Mouse (Mus musculus): ENCODE data around the gene Yes1.
"Not testable (repeated sequence)": the region's sequence is repeated elsewhere in the genome, so short reads cannot be mapped to it uniquely, and the experiment has no call there.

Gene Yes1

GRCm38 (mm10) chr5:32697208-32697867 lies 86.4 kb downstream of the Yes1 start:
- in situ Hi-C loops (cut with MboI; ENCODE audit: unreplicated experiment in 2 of 2): no loop called here

GRCm38 (mm10) chr5:32706226-32706780 lies 95.3 kb downstream of the Yes1 start:
- in situ Hi-C loops (cut with MboI; ENCODE audit: unreplicated experiment in 2 of 2): no loop called here

DNA sequence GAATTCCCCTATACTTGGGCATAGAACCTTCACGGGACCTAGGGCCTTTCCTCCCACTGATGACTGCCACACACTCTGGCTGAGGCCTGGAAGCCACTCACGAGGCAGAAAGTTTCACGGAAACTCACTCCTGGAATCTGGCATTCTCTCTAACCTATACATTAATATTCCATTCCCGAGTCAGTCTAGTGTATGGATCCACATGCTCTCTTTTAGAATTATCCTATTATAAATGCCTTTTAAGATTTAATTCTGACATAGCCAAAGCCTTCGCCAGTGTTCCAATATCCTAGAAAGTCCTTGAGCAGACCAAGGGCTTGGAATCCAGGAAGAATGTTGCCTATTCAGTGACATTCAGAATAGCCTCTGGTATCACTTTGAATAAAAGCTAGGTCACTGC lies 100.5 kb downstream of the Yes1 start:
- in situ Hi-C loops (cut with MboI; ENCODE audit: unreplicated experiment in 2 of 2): loop anchor here (5.0 kb wide), 2 partner anchors 76 to 321 kb away; partner anchors contain the start of gene Pisd (in 1 of the 2)

DNA sequence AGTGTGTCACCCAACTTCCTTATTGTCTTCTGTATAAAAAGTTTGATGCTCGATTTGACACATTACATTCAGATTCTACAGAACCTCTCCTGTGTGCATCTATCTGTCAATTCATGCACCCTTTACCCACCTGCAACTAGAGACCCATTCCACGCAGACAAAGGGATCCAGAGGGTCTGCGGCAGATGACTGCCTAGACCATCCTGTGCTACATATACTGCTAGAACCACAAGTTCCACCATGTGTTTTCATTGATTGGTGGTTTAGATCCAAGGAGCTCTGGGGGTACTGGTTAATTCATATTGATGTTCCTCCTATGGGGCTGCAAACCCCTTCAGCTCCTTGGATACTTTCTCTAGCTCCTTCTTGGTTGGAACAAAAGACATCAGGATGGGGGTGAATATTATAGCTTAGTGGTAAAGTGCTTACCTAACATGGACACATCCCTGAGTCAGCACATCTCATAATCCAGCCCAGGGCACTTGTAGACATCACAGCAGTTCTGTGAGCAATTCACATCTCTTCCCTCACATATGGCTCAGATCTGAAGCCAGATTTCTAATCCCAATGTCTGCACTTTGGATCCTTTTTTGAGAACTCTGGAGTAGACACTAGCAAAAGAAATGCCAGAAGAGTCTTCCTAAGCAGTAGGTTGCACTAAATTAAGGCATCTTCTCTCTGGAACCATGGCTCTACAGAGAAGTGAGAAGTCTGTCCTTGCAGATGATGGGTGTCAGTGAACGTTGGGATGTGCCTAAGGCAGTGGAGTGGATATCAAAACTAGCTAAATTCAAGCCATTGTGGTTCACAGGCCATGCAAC lies 101.5 kb downstream of the Yes1 start:
- in situ Hi-C loops (cut with MboI; ENCODE audit: unreplicated experiment in 2 of 2): loop anchor here (5.0 kb wide), 2 partner anchors 75 to 320 kb away; partner anchors contain the start of gene Pisd (in 1 of the 2)

DNA sequence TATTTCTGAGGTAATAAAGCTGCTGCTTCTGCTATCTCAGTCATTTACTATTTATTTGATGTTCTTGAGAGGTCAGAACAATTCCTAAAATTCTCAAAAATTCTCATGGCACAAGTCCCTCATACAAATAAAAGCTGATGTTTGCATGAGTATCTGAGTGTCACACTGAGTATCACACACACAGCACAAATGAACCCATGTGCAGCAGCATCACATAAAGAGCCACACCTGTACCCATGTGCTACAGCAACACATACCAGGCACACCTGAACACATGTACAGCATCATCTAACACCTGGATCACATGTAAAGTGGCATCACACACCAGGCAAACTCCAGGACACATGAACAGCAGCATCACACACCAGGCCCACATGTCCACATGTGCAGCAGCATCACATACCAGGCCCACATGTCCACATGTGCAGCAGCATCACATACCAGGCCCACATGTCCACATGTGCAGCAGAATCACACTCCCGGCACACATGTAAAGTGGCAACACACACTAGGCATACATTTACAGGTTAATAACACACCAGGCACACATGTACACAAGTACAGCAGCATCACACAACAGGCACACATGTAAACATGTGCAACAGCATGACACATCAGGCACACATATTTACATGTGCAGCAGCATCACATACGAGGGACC lies 102.2 kb downstream of the Yes1 start:
- in situ Hi-C loops (cut with MboI; ENCODE audit: unreplicated experiment in 2 of 2): loop anchor here (5.0 kb wide), 2 partner anchors 74 to 319 kb away; partner anchors contain the start of gene Pisd (in 1 of the 2)

DNA sequence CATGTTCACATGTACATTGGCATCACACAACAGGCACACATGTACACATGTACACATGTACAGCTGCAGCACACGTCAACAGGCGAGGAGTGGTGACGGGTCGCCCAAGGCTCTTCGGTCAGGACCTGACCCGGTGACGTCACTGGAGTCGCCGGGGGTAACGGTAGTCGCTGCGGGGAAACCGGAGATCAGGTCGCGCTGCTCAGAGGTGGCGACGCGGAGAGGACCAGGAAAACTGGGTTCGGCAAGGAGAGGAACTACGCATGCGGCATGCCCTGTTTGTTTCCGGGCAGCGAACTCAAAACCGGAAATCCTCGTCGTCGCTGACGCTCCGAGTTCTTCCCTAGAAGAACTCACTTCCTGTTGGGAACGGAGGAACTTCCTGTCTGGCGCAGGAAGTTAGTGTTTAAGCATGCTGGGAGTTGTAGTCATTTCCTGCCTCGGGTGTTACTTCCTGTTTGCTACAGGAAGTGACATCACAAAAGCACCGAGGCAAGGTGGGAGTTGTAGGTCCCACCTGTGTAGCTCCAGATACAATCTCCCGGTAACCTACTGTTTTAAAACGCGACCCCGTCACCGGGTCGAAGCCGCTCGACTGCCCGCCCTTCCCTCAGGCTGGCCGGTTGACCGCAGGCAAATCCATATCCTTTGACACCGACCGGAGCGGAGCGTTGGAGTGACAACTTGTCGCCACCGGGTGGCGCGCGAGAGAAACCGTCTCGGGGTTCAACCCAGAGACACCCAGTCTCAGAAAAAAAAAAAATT lies 102.9 kb downstream of the Yes1 start:
- in situ Hi-C loops (cut with MboI; ENCODE audit: unreplicated experiment in 2 of 2): loop anchor here (5.0 kb wide), 2 partner anchors 73 to 318 kb away; partner anchors contain the start of gene Pisd (in 1 of the 2)

DNA sequence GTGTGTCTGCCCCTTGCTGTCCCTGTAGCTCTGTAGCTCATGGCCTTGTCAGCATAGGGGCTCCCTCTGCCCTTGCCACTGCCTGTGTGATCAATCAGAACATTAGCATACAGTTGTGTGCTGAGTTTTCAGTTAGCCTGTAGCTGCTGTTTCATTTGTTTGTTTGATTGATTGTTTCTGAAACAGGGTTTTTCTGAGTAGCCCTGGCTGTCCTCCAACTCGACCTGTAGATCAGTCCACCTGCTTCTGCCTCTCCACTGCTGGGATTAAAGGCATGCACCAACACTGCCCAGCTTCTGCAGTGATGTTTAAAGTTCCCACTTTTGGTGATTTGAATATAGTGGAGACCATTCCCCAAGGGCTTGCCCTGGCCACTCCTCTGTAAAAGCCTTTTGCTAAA lies 106.8 kb downstream of the Yes1 start:
- in situ Hi-C loops (cut with MboI; ENCODE audit: unreplicated experiment in 2 of 2): loop anchor here in 1 of 2 experiments (5.0 kb wide), 1 partner anchor 70 kb away; the partner anchor contains the start of gene Pisd

DNA sequence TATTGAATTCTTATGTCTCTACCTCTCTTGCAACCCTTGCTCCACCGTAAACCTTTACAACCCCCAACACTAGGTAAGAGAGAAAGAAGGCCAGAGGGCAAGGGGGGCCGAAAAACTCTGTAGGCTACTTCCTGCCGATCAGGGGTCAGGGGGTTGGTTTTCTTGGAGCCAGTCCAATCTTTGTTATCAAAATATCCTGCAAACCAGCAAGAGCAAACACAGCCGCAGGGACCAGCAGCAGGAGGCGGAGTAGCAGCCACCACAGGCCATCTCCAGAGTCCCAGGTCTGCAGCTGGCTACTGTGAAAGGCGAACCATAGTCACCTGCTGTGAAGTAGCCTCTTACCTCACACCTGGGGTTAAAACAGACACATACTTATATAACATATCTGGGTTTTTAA lies 107.9 kb downstream of the Yes1 start:
- in situ Hi-C loops (cut with MboI; ENCODE audit: unreplicated experiment in 2 of 2): loop anchor here in 1 of 2 experiments (5.0 kb wide), 1 partner anchor 68 kb away; the partner anchor contains the start of gene Pisd

DNA sequence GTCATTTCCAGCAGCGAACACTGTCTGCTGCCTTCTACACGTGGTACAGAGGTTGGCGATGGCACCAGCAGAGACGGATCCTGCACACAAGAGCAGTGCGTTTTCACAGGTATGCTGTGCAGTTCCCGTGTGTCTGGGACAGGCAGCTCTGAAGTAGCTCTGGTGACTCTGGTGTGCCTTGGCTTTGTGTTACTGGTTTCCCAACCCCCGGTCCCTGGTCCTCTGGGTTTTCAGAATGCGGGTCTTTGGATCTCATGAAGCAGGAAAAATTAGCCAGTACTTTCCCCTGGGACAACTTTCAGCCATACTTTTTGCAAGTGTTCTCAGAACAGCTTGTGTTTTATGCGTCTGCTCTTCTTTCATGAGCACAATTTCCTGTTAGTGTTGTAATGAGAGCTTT lies 109.4 kb downstream of the Yes1 start:
- in situ Hi-C loops (cut with MboI; ENCODE audit: unreplicated experiment in 2 of 2): loop anchor here in 1 of 2 experiments (10.0 kb wide), 1 partner anchor 314 kb away; no protein-coding TSS in a partner anchor

DNA sequence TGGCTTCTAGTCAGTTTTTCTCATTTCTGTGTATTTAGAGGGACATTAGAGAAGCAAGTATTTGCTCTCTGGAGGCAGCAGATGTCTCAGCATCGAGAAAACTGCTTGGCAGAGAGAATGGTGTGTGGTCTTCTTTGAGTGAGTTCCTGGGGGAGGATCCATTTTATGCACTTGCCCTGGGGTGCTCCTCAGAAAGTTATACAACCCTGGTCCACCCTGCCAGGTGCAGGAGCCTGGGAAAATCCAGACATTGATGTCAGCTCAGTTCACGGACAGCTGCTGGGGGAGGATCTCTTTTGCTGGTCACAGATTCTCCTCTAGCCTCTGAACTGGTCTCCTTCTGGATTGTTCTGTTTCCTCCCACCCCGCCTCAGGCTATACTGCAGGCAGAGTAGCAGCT lies 110.3 kb downstream of the Yes1 start:
- in situ Hi-C loops (cut with MboI; ENCODE audit: unreplicated experiment in 2 of 2): loop anchor here in 1 of 2 experiments (10.0 kb wide), 1 partner anchor 313 kb away; no protein-coding TSS in a partner anchor

DNA sequence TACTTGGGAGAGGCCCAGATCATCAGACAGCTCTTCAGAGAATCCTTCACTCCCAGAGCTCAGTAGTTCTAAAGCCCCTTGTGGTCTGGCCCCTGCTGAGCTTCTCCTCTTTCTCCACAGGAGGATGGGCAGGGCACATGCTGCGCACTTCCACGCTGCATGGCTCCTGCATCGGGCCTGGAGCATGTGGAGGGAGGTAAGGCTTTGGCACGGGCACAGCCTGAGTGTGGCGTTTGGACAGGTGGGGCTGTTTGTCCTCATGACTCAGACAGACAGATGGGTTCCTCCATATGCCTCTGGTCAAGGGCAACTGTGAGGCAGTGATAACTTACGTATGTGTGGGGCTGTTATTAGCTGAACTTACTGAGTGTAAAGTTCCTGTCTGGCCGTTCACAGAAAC lies 111.3 kb downstream of the Yes1 start:
- in situ Hi-C loops (cut with MboI; ENCODE audit: unreplicated experiment in 2 of 2): loop anchor here in 1 of 2 experiments (10.0 kb wide), 1 partner anchor 313 kb away; no protein-coding TSS in a partner anchor

- in situ Hi-C loops (cut with MboI; ENCODE audit: unreplicated experiment in 2 of 2): loop anchor here in 1 of 2 experiments (10.0 kb wide), 1 partner anchor 312 kb away; no protein-coding TSS in a partner anchor
Measured at GRCm38 (mm10) chr5:32722711-32723110, 111.7 kb downstream of the Yes1 start.

- in situ Hi-C loops (cut with MboI; ENCODE audit: unreplicated experiment in 2 of 2): loop anchor here in 1 of 2 experiments (10.0 kb wide), 1 partner anchor 311 kb away; no protein-coding TSS in a partner anchor
Measured at GRCm38 (mm10) chr5:32723981-32724380, 113.0 kb downstream of the Yes1 start.

DNA sequence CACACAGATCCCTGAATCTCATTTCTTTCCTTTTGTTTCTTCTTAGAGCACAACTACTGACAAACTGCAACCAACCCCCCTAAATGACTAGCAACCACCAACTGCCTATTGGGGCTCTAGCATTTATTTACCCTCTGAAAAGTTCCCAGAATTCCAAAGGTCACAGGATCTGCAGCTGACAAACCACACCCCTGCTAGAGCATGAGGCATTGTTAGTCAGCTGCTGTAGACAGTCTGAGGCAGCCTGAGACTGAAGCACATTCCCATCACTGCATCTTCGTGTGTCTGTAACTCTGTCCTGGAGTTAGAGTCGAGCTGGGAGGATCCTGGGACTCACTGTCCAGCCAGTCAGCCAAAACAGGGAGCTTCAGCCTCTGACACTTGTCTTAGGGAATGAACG lies 114.4 kb downstream of the Yes1 start:
- in situ Hi-C loops (cut with MboI; ENCODE audit: unreplicated experiment in 2 of 2): loop anchor here in 1 of 2 experiments (10.0 kb wide), 1 partner anchor 309 kb away; no protein-coding TSS in a partner anchor

DNA sequence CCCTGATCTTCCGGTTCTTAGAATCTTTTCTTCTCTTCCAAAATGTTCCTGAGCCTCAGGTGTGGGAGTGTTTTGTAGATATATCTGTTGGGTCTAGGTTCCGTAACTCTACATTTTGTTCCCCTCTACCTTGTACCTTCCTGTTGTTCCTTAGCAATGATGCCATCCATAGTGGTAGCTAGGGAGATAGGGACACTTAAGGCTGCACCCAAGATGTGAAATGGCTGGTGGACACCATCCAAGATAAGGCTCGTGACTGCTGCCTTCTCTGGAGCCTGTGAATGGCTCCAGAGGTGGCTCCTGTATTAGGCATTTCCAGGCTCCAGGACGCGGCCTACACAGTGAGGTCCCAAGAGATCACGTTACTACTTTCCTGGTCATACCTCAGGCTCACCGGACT lies 117.3 kb downstream of the Yes1 start:
- in situ Hi-C loops (cut with MboI; ENCODE audit: unreplicated experiment in 2 of 2): loop anchor here in 1 of 2 experiments (10.0 kb wide), 1 partner anchor 307 kb away; no protein-coding TSS in a partner anchor

- in situ Hi-C loops (cut with MboI; ENCODE audit: unreplicated experiment in 2 of 2): loop anchor here in 1 of 2 experiments (10.0 kb wide), 1 partner anchor 306 kb away; no protein-coding TSS in a partner anchor
Measured at GRCm38 (mm10) chr5:32728851-32729250, 117.9 kb downstream of the Yes1 start.

DNA sequence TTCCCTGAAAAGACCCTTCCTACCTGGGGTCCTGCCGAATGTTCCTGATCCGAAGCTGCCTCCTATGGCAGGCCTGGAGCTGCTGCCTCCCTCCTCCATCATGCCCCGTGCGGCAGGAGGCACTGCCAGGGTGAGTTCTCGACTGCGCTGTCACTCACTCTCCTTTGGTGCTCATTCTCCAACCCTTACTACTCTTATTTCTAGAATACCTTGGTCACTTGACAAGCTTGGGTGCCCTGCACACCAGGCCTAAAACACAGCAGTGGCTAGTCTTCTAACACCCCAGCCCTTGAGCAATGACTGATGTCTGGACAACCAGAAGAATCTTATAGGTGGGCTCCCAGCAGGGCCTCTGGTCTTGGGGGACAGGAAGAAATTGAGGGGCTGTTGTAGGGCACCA lies 122.9 kb downstream of the Yes1 start:
- in situ Hi-C loops (cut with MboI; ENCODE audit: unreplicated experiment in 2 of 2): not testable (repeated sequence)

GRCm38 (mm10) chr5:32735779-32736178 lies 124.8 kb downstream of the Yes1 start:
- in situ Hi-C loops (cut with MboI; ENCODE audit: unreplicated experiment in 2 of 2): no loop called here

All from v-Abl transformed pro-B cells (cell line).